Mouse (Mus musculus): ENCODE measurements around the gene Nbl1.

- TF ChIP-seq CTCF (IDR thresholded peaks at IDR 0.05; ENCODE audit: low read depth) (peak; percentile 53), EP300 (optimal IDR thresholded peaks at IDR 0.05) (no peak)
Measured at GRCm38 (mm10) chr4:139034540-139034939, 58.3 kb downstream of the Nbl1 start.
